Mouse (Mus musculus) adipose tissue, adult 10 weeks (tissue): ENCODE results near the gene Uhrf1. TPM values are rescaled to one million over a fixed set of nuclear protein-coding genes. Genes with fewer than 3 reads are reported as not detected.

Experiments
- polyA plus RNA-seq: library from polyadenylated mRNA; stranded (reverse); fragments of 350-450 nt; fragmentation: Illumina TruSeq; extraction: RNeasy Lipid Tissue Mini Kit (QIAGEN cat#74804); gene quantifications from one replicate; pipeline ENCODE4 v1.2.3, GENCODE M21; 2014; ENCODE audit warnings: low read depth, low replicate concordance

Uhrf1 gene
- 6.0 TPM for polyA plus RNA-seq

GRCm38 (mm10) chr17:56303160-56303846, at the start of gene Uhrf1:
TSS of gene Uhrf1 (plus strand) at chr17:56303321.

GRCm38 (mm10) chr17:56256239-56256881, 46.8 kb upstream of the Uhrf1 start, which contains the start of gene Fem1a:
TSS of gene Fem1a (plus strand) at chr17:56256810.

GRCm38 (mm10) chr17:56276643-56277566, 26.2 kb upstream of the Uhrf1 start, which contains the start of gene Ticam1:
TSS of gene Ticam1 (minus strand) at chr17:56276786.

GRCm38 (mm10) chr17:56292531-56293222, 10.4 kb upstream of the Uhrf1 start, which contains the start of gene Plin3:
TSS of gene Plin3 (minus strand) at chr17:56292873.

GRCm38 (mm10) chr17:56300186-56300585, 2.9 kb upstream of the Uhrf1 start, which contains the start of gene Arrdc5:
TSS of gene Arrdc5 (minus strand) at chr17:56300286.

GRCm38 (mm10) chr17:56325450-56326152, 22.5 kb downstream of the Uhrf1 start, which contains the start of gene Kdm4b:
TSS of gene Kdm4b (plus strand) at chr17:56326062.

Other genes starting within 250 kb of the Uhrf1 start
- gene Ubxn6, start 228.3 kb upstream of the Uhrf1 start, polyA plus RNA-seq = 75.3 TPM
- 58.6 TPM for gene Hdgfl2, start 223.7 kb upstream of the Uhrf1 start, polyA plus RNA-seq
- gene Plin4, start 193.5 kb upstream of the Uhrf1 start, polyA plus RNA-seq = 510 TPM
- gene Plin5, start 185.7 kb upstream of the Uhrf1 start, polyA plus RNA-seq = 10.4 TPM
- gene Lrg1, start 181.3 kb upstream of the Uhrf1 start, polyA plus RNA-seq = 160 TPM
- 5.5 TPM for gene Sema6b, start 163.0 kb upstream of the Uhrf1 start, polyA plus RNA-seq
- gene Tnfaip8l1, start 140.8 kb upstream of the Uhrf1 start, polyA plus RNA-seq = 1.7 TPM
- gene Mydgf, start 119.4 kb upstream of the Uhrf1 start, polyA plus RNA-seq = 63.5 TPM
- gene Dpp9, start 84.4 kb upstream of the Uhrf1 start, polyA plus RNA-seq = 24.6 TPM
- 14.1 TPM for gene Fem1a, start 46.5 kb upstream of the Uhrf1 start, polyA plus RNA-seq
- 14.9 TPM for gene Ticam1, start 26.5 kb upstream of the Uhrf1 start, polyA plus RNA-seq
- 42.2 TPM for gene Plin3, start 10.4 kb upstream of the Uhrf1 start, polyA plus RNA-seq
- 3.3 TPM for gene Arrdc5, start 3.0 kb upstream of the Uhrf1 start, polyA plus RNA-seq
- gene Kdm4b, start 22.7 kb downstream of the Uhrf1 start, polyA plus RNA-seq = 28.3 TPM
- 49.8 TPM for gene Ptprs, start 173.2 kb downstream of the Uhrf1 start, polyA plus RNA-seq
- 8.4 TPM for gene Znrf4, start 209.1 kb downstream of the Uhrf1 start, polyA plus RNA-seq